Mouse (Mus musculus): ENCODE measurements around the gene Fbxo46. TPM values are rescaled to one million over a fixed set of nuclear protein-coding genes. Genes with fewer than 3 reads are reported as not detected.

Fbxo46 gene
- total and polyA plus RNA-seq, 2 experiments: 2.4 to 5.0 TPM

DNA sequence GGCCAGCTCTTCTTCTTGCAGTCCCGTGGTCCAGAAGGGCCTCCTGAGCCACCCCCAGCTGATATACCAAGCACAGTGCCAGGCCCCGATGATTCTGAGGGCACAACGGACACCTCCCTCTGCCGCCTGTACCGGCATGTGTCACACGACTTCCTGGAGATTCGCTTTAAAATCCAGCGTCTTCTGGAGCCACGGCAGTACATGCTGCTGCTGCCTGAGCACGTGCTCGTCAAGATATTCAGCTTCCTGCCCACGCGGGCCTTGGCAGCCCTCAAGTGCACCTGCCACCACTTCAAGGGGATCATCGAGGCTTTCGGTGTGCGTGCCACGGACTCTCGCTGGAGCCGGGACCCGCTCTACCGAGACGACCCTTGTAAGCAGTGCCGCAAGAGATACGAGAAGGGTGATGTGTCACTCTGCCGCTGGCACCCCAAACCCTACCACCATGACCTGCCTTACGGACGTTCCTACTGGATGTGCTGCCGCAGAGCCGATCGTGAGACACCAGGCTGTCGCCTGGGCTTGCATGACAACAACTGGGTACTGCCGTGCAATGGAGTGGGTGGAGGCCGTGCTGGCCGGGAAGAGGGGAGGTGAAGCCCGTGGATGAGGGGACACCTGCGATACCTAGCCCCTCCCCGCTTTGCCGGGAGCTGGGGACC is 17.1 kb downstream of the Fbxo46 start:
- 92% methylated on average over 38 of the region's 38 CpGs for WGBS
- H3K27me3 ChIP-seq (ENCODE audit: control insufficient read depth, insufficient read depth, low read length): no peaks in the 10 kb centered on the region
- H3K4me1 ChIP-seq (ENCODE audit: control insufficient read depth, insufficient read depth, low read length): peaks cover 3% of the 10 kb centered on the region; the same call in 1 of the 2 replicates
- peaks cover 3% of the 10 kb centered on the region; the same call in 1 of the 2 replicates for H3K36me3 ChIP-seq (ENCODE audit: control insufficient read depth, insufficient read depth, low read length)
- no peak overlapping the region for H3K9ac ChIP-seq (ENCODE audit: low read depth, low read length)
- no peak for DNase-seq (ENCODE audit: extremely low read depth, low read depth, low spot score)
- no peak overlapping the region for H3K4me3 ChIP-seq (ENCODE audit: insufficient read depth, low read depth, low read length)
- TF ChIP-seq CTCF (IDR thresholded peaks at IDR 0.05; ENCODE audit: low read depth, low read length) (no peak), POLR2A (IDR thresholded peaks at IDR 0.05; ENCODE audit: extremely low read depth, insufficient read depth, low read length) (no peak)
- no peak overlapping the region for H3K27ac ChIP-seq (replicated peaks; ENCODE audit: insufficient read depth, low read depth, low read length)
- H3K79me2 ChIP-seq (ENCODE audit: control insufficient read depth, insufficient read depth, low read length): peaks cover 17% of the 10 kb centered on the region; the same call in 1 of the 2 replicates

DNA sequence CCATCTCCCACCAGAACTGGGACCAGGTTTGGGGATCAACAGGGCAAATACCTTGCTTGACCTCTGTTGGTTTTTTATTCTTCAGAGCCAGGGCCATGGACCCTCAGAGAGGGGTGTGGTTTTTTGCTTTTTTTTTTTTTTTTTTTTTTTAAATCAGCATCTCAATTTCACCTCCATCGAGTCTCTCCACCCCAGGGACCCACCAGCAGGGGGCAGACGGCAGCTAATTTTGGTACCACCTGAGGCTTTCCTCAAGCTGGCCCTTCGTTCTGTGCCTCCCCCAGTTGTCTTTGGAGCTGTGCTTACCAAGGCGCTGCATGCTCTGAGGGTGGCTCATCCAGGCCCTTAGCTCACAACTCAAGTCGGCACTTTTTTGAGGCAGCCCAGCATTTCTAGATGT is 17.7 kb downstream of the Fbxo46 start:
- H3K36me3 ChIP-seq (ENCODE audit: control insufficient read depth, insufficient read depth, low read length): peaks cover 3% of the 10 kb centered on the region; the same call in 1 of the 2 replicates
- DNase-seq (ENCODE audit: extremely low read depth, low read depth, low spot score): no peak
- TF ChIP-seq CTCF (IDR thresholded peaks at IDR 0.05; ENCODE audit: low read depth, low read length) (peak; percentile 60), POLR2A (IDR thresholded peaks at IDR 0.05; ENCODE audit: extremely low read depth, insufficient read depth, low read length) (no peak)

DNA sequence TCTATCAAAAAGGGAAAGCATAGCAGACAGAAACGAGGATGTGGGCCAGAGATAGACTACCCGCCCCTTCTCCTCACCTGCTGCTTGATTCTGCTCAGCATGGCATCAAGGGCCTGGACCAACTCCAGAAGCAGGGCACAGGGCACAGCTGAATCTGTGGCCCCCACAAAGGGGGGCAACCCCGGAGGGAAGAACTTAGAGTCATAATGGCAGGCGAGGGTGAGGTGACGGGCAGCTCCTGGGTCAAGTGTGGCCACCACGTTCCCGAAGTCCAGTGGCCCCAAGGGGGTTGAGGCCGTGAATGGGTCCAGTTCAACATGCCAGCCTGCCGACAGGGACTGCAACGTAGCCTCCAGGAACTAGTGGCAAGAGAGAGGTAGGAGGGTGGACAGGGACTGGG is 27.1 kb downstream of the Fbxo46 start:
- Histone ChIP-seq H3K27me3 (ENCODE audit: control insufficient read depth, insufficient read depth, low read length) (no peaks in the 10 kb centered on the region), H3K9ac (ENCODE audit: low read depth, low read length) (no peak overlapping the region), H3K27ac (replicated peaks; ENCODE audit: insufficient read depth, low read depth, low read length) (no peak overlapping the region), H3K4me3 (ENCODE audit: insufficient read depth, low read depth, low read length) (no peak overlapping the region), H3K36me3 (ENCODE audit: control insufficient read depth, insufficient read depth, low read length) (0 out of 2 replicates have a peak, but pooled peaks cover 2% of the 10 kb centered on the region), H3K79me2 (ENCODE audit: control insufficient read depth, insufficient read depth, low read length) (0 out of 2 replicates have a peak, but pooled peaks cover 2% of the 10 kb centered on the region), H3K4me1 (ENCODE audit: control insufficient read depth, insufficient read depth, low read length) (peaks cover 2% of the 10 kb centered on the region; the same call in 1 of the 2 replicates)
- TF ChIP-seq POLR2A (IDR thresholded peaks at IDR 0.05; ENCODE audit: extremely low read depth, insufficient read depth, low read length): 0 out of 2 replicates have a peak, but pooled peaks have one; percentile 3
- TF ChIP-seq CTCF (IDR thresholded peaks at IDR 0.05; ENCODE audit: low read depth, low read length): no peak
- WGBS: 91% methylated on average over 10 of the region's 10 CpGs
- DNase-seq (ENCODE audit: extremely low read depth, low read depth, low spot score): no peak

More for the DNA sequence above, 17.7 kb downstream of the Fbxo46 start:
- 58% methylated on average over 5 of the region's 5 CpGs for WGBS
- no peak overlapping the region for H3K4me3 ChIP-seq (ENCODE audit: insufficient read depth, low read depth, low read length)
- H3K4me1 ChIP-seq (ENCODE audit: control insufficient read depth, insufficient read depth, low read length): peaks cover 3% of the 10 kb centered on the region; the same call in 1 of the 2 replicates
- no peaks in the 10 kb centered on the region for H3K27me3 ChIP-seq (ENCODE audit: control insufficient read depth, insufficient read depth, low read length)
- H3K9ac ChIP-seq (ENCODE audit: low read depth, low read length): no peak overlapping the region
- H3K79me2 ChIP-seq (ENCODE audit: control insufficient read depth, insufficient read depth, low read length): peaks cover 17% of the 10 kb centered on the region; the same call in 1 of the 2 replicates
- no peak overlapping the region for H3K27ac ChIP-seq (replicated peaks; ENCODE audit: insufficient read depth, low read depth, low read length)

DNA sequence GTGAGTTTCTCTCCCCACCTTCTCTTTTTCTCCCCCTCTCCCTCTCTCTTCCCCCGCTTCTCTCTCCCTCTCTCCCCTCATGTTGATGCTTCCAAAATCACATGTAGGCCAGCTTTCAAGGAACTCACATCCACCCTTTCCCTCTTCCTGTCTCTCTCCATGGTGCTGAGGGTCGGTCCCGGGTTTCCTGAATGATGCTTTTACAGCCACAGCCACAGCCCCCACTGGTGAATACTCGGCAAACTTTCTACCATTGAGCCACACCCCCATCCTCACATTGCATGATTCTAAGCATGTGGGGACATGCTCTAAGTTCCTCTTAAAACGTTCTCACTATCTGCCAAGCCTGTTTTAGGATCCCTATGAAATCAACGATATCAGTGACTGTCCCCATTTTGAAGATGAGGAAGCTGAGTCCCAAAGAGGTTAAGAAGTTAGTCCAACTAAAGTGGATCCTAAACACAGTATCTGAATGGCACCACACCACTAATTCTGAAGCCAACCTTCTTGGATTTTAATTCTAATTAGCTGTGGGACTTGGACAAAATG is 27.9 kb downstream of the Fbxo46 start:
- TF ChIP-seq POLR2A (IDR thresholded peaks at IDR 0.05; ENCODE audit: extremely low read depth, insufficient read depth, low read length): no peak
- no peak for TF ChIP-seq CTCF (IDR thresholded peaks at IDR 0.05; ENCODE audit: low read depth, low read length)
- Histone ChIP-seq H3K27me3 (ENCODE audit: control insufficient read depth, insufficient read depth, low read length) (no peaks in the 10 kb centered on the region), H3K4me3 (ENCODE audit: insufficient read depth, low read depth, low read length) (no peak overlapping the region), H3K79me2 (ENCODE audit: control insufficient read depth, insufficient read depth, low read length) (0 out of 2 replicates have a peak, but pooled peaks cover 2% of the 10 kb centered on the region), H3K27ac (replicated peaks; ENCODE audit: insufficient read depth, low read depth, low read length) (no peak overlapping the region), H3K36me3 (ENCODE audit: control insufficient read depth, insufficient read depth, low read length) (peaks cover 4% of the 10 kb centered on the region; the same call in 1 of the 2 replicates), H3K9ac (ENCODE audit: low read depth, low read length) (no peak overlapping the region), H3K4me1 (ENCODE audit: control insufficient read depth, insufficient read depth, low read length) (no peaks in the 10 kb centered on the region)
- no peak for DNase-seq (ENCODE audit: extremely low read depth, low read depth, low spot score)
- 54% methylated on average over 6 of the region's 6 CpGs for WGBS

DNA sequence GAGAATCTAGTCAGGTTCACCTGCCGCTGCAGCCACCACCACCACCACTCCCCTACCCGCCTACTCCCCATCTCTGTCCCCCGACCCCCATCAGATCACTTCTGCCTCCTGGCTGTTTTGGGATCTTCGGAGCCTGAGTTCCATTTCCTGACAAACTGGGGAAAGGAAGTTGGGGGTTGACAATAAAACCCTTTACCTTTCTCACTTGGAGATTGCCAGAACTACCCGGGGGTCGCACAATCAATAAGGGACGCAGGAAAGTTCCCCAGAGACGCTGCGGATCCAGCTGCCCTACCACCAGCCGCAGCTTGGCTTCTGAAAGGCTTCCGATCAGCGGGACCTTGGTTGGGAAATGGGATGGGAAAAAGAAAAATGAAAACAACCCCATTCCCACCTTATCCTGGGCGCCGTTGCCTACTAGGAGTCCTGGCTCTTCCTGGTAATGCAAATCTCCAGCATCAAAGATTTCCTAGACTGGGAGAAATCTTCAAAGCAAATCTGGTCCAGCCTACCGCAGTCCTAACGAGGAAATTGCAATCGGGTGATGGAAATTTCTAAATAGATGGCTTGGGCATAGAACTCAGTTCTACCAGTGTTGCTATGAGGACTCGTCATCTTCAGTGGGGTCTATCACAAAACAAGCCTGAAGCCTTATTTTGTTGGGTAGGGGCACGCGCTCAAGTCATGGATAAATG is 28.7 kb downstream of the Fbxo46 start:
- DNase-seq (ENCODE audit: extremely low read depth, low read depth, low spot score): no peak

More for the DNA sequence above, 28.7 kb downstream of the Fbxo46 start:
- Histone ChIP-seq H3K4me1 (ENCODE audit: control insufficient read depth, insufficient read depth, low read length) (no peaks in the 10 kb centered on the region), H3K79me2 (ENCODE audit: control insufficient read depth, insufficient read depth, low read length) (0 out of 2 replicates have a peak, but pooled peaks cover 2% of the 10 kb centered on the region), H3K27ac (replicated peaks; ENCODE audit: insufficient read depth, low read depth, low read length) (peak overlapping the region; percentile 42; the same call in 1 of the 2 replicates), H3K4me3 (ENCODE audit: insufficient read depth, low read depth, low read length) (peak overlapping the region; percentile 79), H3K27me3 (ENCODE audit: control insufficient read depth, insufficient read depth, low read length) (no peaks in the 10 kb centered on the region), H3K9ac (ENCODE audit: low read depth, low read length) (peak overlapping the region; percentile 80), H3K36me3 (ENCODE audit: control insufficient read depth, insufficient read depth, low read length) (peaks cover 7% of the 10 kb centered on the region; the same call in 1 of the 2 replicates)
- 10% methylated on average over 20 of the region's 20 CpGs for WGBS
- no peak for TF ChIP-seq CTCF (IDR thresholded peaks at IDR 0.05; ENCODE audit: low read depth, low read length)
- TF ChIP-seq POLR2A (IDR thresholded peaks at IDR 0.05; ENCODE audit: extremely low read depth, insufficient read depth, low read length): no peak
